Mouse (Mus musculus) MEL-GATA-1-ER (cell line): Measurements from ENCODE around the gene Flna.
A peak's percentile ranks its signal among the peaks of the same experiment; 100 is the strongest.
"Not testable (repeated sequence)": the region's sequence is repeated elsewhere in the genome, so short reads cannot be mapped to it uniquely, and the experiment has no call there.

ENCODE experiments used
- DNase-seq: peaks from one replicate; pipeline ENCODE4 v3.0.0-alpha.2; 2012; ENCODE audit warnings: low read depth; ENCODE audit errors: extremely low read depth

Flna gene

GRCm38 (mm10) chrX:74246213-74246681 lies 3.4 kb downstream of the Flna start:
- peak; percentile 90 for DNase-seq

DNA sequence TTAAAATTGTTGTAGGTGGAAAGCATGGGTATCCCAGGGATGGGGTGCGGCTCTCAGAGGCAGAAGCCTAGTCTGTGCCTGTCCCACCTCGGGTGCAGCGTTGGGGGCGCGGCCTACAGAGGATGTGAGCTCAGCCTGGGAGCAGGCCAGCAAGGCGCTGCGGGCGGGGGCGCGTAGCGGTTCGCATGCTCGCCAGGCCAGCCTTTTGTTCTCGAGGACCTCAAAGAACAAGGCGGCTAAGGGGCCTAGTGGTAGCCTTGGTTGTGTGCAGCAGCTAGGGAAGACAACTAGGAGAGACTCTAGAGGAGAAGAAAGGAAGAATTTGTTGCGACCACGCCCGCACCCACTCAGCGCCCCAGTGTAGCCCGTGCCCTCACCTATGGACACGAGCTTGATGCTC lies 3.9 kb downstream of the Flna start:
- DNase-seq: peak; percentile 64

GRCm38 (mm10) chrX:74245107-74245506 lies 4.5 kb downstream of the Flna start:
- DNase-seq: no peak

GRCm38 (mm10) chrX:74244614-74245083 lies 5.0 kb downstream of the Flna start:
- DNase-seq: peak; percentile 65

- peak; percentile 95 for DNase-seq
Observed at GRCm38 (mm10) chrX:74243807-74244206, 5.8 kb downstream of the Flna start.

DNA sequence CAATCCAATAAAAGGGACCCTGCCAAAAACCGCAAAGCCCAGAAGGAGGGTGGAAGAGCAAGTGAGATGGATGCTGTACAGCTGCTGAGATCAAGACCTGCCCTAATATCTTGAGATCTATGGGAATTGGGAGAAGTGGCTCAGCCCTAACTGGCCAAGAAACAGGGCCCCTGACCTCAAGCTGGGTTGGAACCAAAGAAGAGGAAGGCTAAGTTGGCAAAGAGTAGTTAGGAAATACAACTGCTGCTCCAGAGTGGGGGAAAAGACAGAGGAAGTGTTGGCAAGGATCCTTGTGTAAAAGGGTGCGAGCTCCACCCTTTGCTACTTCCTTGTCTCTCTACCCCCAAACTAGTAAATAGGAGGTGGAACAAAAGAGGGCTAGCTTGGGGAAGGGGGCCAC lies 6.2 kb downstream of the Flna start:
- no peak for DNase-seq

- DNase-seq: no peak
Observed at GRCm38 (mm10) chrX:74240332-74240731, 9.3 kb downstream of the Flna start.

DNA sequence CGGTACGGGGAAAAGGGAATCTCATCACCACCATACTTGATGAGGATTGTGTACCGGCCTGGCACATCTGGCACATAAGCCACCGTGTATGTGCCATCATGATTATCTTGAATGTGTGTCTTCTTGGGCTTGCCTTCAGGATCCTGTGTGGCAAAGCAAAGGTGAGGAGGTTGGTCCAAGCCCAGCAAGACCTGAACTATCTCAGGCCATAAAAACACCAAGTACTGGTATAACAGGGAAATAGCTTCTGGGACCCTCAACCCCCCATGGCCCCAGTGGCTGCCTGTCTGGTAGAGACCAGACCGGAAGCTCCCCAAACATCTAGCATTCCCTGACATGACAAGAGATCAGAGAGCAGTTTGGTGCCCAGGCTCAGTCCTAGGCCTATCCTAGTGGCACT lies 16.4 kb downstream of the Flna start:
- no peak for DNase-seq

- DNase-seq: no peak
Observed at GRCm38 (mm10) chrX:74230038-74230437, 19.6 kb downstream of the Flna start.

DNA sequence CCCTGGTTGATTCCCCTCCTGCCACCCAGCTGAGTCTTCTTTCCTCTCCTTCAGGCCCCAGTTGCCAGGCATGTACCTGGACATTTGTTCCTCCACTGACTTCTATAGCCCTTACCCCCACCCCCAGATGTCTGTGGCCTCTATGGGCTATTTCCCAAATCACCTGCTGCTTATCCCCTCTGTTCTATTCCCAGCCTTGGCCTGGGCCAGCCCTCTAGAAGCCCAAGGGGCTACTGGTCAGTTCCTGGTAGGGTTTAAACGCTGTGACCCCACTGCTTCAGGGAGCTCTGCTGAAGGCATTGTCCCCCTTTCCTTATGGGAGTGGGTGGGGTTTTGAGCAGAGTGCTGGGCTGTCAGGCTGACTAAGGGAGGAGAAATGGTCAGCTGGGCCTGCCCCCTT lies 29.5 kb downstream of the Flna start:
- not testable (repeated sequence) for DNase-seq

GRCm38 (mm10) chrX:74219449-74219848 lies 30.2 kb downstream of the Flna start:
- DNase-seq: no peak

DNA sequence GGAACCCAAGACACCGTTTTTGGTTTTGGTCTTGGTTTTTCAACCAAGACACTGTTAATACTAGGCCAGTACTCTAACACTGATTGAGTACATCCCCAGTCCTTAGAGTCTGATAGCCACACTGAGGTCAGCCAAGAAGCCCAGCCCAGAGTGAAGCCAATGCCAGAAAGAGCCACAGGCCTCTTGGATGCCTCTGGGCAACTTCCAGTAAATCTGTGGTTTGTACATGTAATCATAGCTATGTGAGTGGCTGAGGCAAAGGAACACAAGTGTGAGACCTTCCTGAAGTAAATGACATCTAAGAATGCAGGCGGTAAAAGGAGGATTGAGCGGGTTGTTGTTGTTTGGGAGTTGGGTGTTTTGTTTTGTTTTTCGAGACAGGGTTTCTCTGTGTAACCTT lies 31.1 kb downstream of the Flna start:
- no peak for DNase-seq

- DNase-seq: no peak
Observed at GRCm38 (mm10) chrX:74203556-74203955, 46.1 kb downstream of the Flna start.

DNA sequence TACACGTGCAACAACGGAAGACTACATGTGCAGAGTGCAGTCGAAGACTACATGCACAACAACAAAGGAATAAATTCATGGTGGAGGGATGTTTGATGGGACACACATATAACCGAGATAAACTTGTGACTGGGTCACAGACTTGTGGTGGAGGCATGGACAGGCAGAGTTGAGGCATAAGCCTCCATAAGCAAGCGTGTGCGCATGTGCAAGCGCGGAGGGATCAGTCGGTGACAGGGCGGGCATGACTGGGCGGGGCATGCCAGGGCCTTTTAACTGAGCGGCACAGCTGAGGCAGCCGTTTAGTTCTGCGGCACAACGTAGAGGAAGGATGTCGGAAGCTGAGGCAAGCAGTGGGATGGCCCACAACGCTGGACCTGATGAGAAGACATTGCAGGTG lies 72.7 kb downstream of the Flna start, which contains the start of gene Tktl1:
Gene Tktl1 (plus strand): TSS at position 301 of the 400 bp plus-strand sequence.
- no peak for DNase-seq
